ENCODE assay signal across 17 mouse cellular contexts in genomic region chr17:33552113-33552512, GRCm38 (mm10). TPM values are rescaled to one million over a fixed set of nuclear protein-coding genes. Genes with fewer than 3 reads are reported as not detected.
"Had no signal": no experiment of that assay in that cellular context is flagged by ENCODE, and none has a peak within 500 bp of the region (broad histone marks: within the 10 kb centered on the region; RNA-seq: fewer than 3 reads in every experiment).

No protein-coding gene starts in this region.

- H3K9me3 ChIP-seq: midbrain, embryonic 10.5 days; midbrain, embryonic 13.5 days; neural tube, embryonic 13.5 days; neural tube, embryonic 15.5 days; stomach, embryonic 15.5 days had no signal

- H3K4me1 ChIP-seq: midbrain, embryonic 10.5 days; midbrain, embryonic 13.5 days; neural tube, embryonic 13.5 days; neural tube, embryonic 15.5 days; stomach, embryonic 15.5 days had no signal

- H3K9ac ChIP-seq: liver, embryonic 14.5 days; lung, embryonic 14.5 days; midbrain, embryonic 13.5 days; neural tube, embryonic 13.5 days; neural tube, embryonic 15.5 days; stomach, embryonic 15.5 days had no signal

- H3K27ac ChIP-seq: liver, embryonic 14.5 days; midbrain, embryonic 10.5 days; midbrain, embryonic 13.5 days; neural tube, embryonic 13.5 days; neural tube, embryonic 15.5 days; stomach, embryonic 15.5 days; stomach, postnatal 0 days had no signal

- H3K4me2 ChIP-seq: lung, embryonic 14.5 days; midbrain, embryonic 13.5 days; neural tube, embryonic 13.5 days; neural tube, embryonic 15.5 days; stomach, embryonic 15.5 days had no signal

- H3K27me3 ChIP-seq: midbrain, embryonic 13.5 days; neural tube, embryonic 13.5 days; neural tube, embryonic 15.5 days; stomach, embryonic 15.5 days had no signal

- H3K4me3 ChIP-seq: midbrain, embryonic 10.5 days; midbrain, embryonic 13.5 days; myocyte; neural tube, embryonic 13.5 days; neural tube, embryonic 15.5 days; stomach, embryonic 15.5 days had no signal

- ATAC-seq: midbrain, embryonic 13.5 days; midbrain, embryonic 16.5 days had no signal

- DNase-seq: lung, adult 18-20 months; lung, embryonic 14.5 days; lung, postnatal 14 days; lung, postnatal 4 days; right cerebral cortex, postnatal 14 days; thymus, adult 18-20 months; thymus, postnatal 14 days; thymus, postnatal 36 days had no signal

RNA-seq across cellular contexts. Expression of gene Myo1f, which starts 3.4 kb away (rescaled TPM):
- polyA plus RNA-seq: myocyte had no signal
